In the genomic region with DNA sequence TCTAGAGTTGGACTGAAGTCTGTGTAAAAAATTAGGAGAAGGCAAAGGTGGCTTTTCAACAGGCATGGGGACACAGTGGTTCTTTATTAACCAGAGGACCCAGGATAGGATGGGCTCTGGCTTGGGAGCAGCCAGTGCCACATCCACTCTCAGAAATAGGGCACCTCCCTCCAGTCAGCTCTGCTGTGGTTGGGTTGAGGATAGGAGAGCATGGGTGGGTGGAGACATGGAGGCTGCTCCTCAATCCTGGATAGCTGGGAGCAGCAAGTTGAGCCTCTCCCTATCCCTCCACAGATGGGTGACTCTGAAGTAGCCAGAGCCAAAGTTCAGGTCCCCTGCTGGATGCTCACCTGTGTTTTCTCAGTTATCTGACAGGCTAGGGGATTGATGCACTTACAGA, we compare ENCODE assay signal across 25 mouse cellular contexts. TPM values are rescaled to one million over a fixed set of nuclear protein-coding genes. Genes with fewer than 3 reads are reported as not detected.
DNase-seq lines count a peak whose midpoint lies in the region; ATAC-seq and TF ChIP-seq lines count a peak whose summit lies in the region.
"Had no signal": no experiment of that assay in that cellular context is flagged by ENCODE, and none has a peak within 500 bp of the region (broad histone marks: within the 10 kb centered on the region; RNA-seq: fewer than 3 reads in every experiment).

No protein-coding gene starts in this region.

- no peak for TF ChIP-seq EP300 in liver, postnatal 0 days (IDR thresholded peaks at IDR 0.05; ENCODE audit: low read depth)

- ATAC-seq in kidney, embryonic 15.5 days (replicated peaks; ENCODE audit: low FRiP score) = no peak
- ATAC-seq in liver, postnatal 0 days = peak; percentile 61
- ATAC-seq in liver, embryonic 11.5 days (replicated peaks; ENCODE audit: low FRiP score) = no peak
- ATAC-seq: activated CD4-positive, CD25-positive, alpha-beta regulatory T cell, adult 4 months; forebrain, embryonic 13.5 days; forebrain, embryonic 16.5 days had no signal

- H3K9me3 ChIP-seq in kidney, embryonic 15.5 days (replicated peaks) = no peaks in the 10 kb centered on the region
- no peaks in the 10 kb centered on the region for H3K9me3 ChIP-seq in liver, postnatal 0 days (ENCODE audit: low read length)
- H3K9me3 ChIP-seq in liver, embryonic 11.5 days (ENCODE audit: control insufficient read depth, low read length) = no peaks in the 10 kb centered on the region
- H3K9me3 ChIP-seq: forebrain, embryonic 10.5 days; forebrain, embryonic 13.5 days; heart, embryonic 10.5 days; heart, embryonic 13.5 days had no signal

- H3K4me1 ChIP-seq in kidney, embryonic 15.5 days = peaks cover 6% of the 10 kb centered on the region; the same call in 1 of the 2 replicates
- peaks cover 4% of the 10 kb centered on the region for H3K4me1 ChIP-seq in liver, postnatal 0 days (ENCODE audit: insufficient read depth)
- no peaks in the 10 kb centered on the region; the same call in 1 of the 2 replicates for H3K4me1 ChIP-seq in liver, embryonic 11.5 days (replicated peaks; ENCODE audit: control insufficient read depth, insufficient read depth, low read length)

- H3K27ac ChIP-seq in kidney, embryonic 15.5 days = no peak overlapping the region
- H3K27ac ChIP-seq in liver, postnatal 0 days (ENCODE audit: low read depth) = no peak overlapping the region
- H3K27ac ChIP-seq in liver, embryonic 11.5 days (ENCODE audit: low read depth, low read length) = no peak overlapping the region
- H3K27ac ChIP-seq: forebrain, embryonic 10.5 days; forebrain, embryonic 13.5 days; heart, adult 2 months; heart, embryonic 10.5 days; heart, embryonic 13.5 days had no signal

- no peak for TF ChIP-seq CTCF in liver, postnatal 0 days (IDR thresholded peaks at IDR 0.05; ENCODE audit: low read depth)

- H3K4me2 ChIP-seq in kidney, embryonic 15.5 days = no peak overlapping the region
- no peak overlapping the region for H3K4me2 ChIP-seq in liver, postnatal 0 days (ENCODE audit: low read depth, low read length)
- no peak overlapping the region for H3K4me2 ChIP-seq in liver, embryonic 11.5 days
- H3K4me2 ChIP-seq: forebrain, embryonic 13.5 days; heart, embryonic 13.5 days had no signal

- peaks cover 26% of the 10 kb centered on the region for H3K27me3 ChIP-seq in kidney, embryonic 15.5 days
- H3K27me3 ChIP-seq in liver, postnatal 0 days (ENCODE audit: insufficient read depth, low read length) = peaks cover 6% of the 10 kb centered on the region; the same call in 1 of the 2 replicates
- H3K27me3 ChIP-seq in liver, embryonic 11.5 days (replicated peaks; ENCODE audit: control insufficient read depth, insufficient read depth, low read length) = peaks cover 22% of the 10 kb centered on the region

- H3K9ac ChIP-seq in kidney, embryonic 15.5 days = no peak overlapping the region
- H3K9ac ChIP-seq in liver, postnatal 0 days (replicated peaks) = no peak overlapping the region
- H3K9ac ChIP-seq in liver, embryonic 11.5 days (ENCODE audit: low read depth, low read length) = no peak overlapping the region
- H3K9ac ChIP-seq: forebrain, embryonic 13.5 days; heart, embryonic 13.5 days had no signal

- H3K4me3 ChIP-seq in kidney, embryonic 15.5 days (replicated peaks) = no peak overlapping the region
- H3K4me3 ChIP-seq in liver, postnatal 0 days (ENCODE audit: low read depth, low read length) = no peak overlapping the region
- H3K4me3 ChIP-seq in liver, embryonic 11.5 days (ENCODE audit: low read depth, low read length) = no peak overlapping the region
- H3K4me3 ChIP-seq: forebrain, embryonic 10.5 days; forebrain, embryonic 13.5 days; heart, adult 2 months; heart, embryonic 10.5 days; heart, embryonic 13.5 days had no signal

- H3K36me3 ChIP-seq in kidney, embryonic 15.5 days = no peaks in the 10 kb centered on the region
- no peaks in the 10 kb centered on the region for H3K36me3 ChIP-seq in liver, postnatal 0 days (replicated peaks; ENCODE audit: insufficient read depth, low read length)
- H3K36me3 ChIP-seq in liver, embryonic 11.5 days (ENCODE audit: control insufficient read depth, insufficient read depth, low read length) = no peaks in the 10 kb centered on the region
- H3K36me3 ChIP-seq: forebrain, embryonic 10.5 days; heart, embryonic 10.5 days; heart, embryonic 13.5 days had no signal

- peak; percentile 59 for DNase-seq in kidney, adult 11 months
- peak; percentile 52 for DNase-seq in kidney, adult 9 months
- DNase-seq in kidney, adult 18-20 months = no peak
- DNase-seq in liver, postnatal 0 days = no peak
- no peak for DNase-seq in liver, embryonic 11.5 days (ENCODE audit: low spot score)
- DNase-seq in kidney, postnatal 36 days = peak; percentile 19 to 36
- DNase-seq in ovary, postnatal 14 days (ENCODE audit: low spot score) = no peak
- DNase-seq: adrenal gland, adult 8-10 months; adrenal gland, postnatal 25 days; cerebellum, adult 18-20 months; cerebellum, adult 9-10 months; cerebellum, postnatal 14 days; gastrocnemius, postnatal 10 days; gastrocnemius, postnatal 36 days; heart, adult 2 months; heart, postnatal 14 days; heart, postnatal 4 days had no signal

RNA-seq across cellular contexts. Expression of a gene that starts 4.6 kb away (rescaled TPM):
- 268 and 273 TPM in 2 replicates for polyA plus RNA-seq in kidney, embryonic 15.5 days (2015; fragmentation: Nextera tagmentation; extraction: Ambion mirVana)
- 102 and 110 TPM in 2 replicates for polyA plus RNA-seq in liver, postnatal 0 days (2015; fragmentation: Nextera tagmentation; extraction: Ambion mirVana)
- polyA plus RNA-seq in liver, embryonic 11.5 days (2014; fragmentation: Nextera tagmentation; extraction: Ambion mirVana) = 236 and 241 TPM in 2 replicates

RNA-seq across cellular contexts. Expression of a gene that starts 25.4 kb away (rescaled TPM):
- polyA plus RNA-seq in kidney, embryonic 15.5 days (2015; fragmentation: Nextera tagmentation; extraction: Ambion mirVana) = 0.81 and 1.2 TPM in 2 replicates
- 0.70 TPM in 1 of 2 replicates, not detected in the other for polyA plus RNA-seq in liver, postnatal 0 days (2015; fragmentation: Nextera tagmentation; extraction: Ambion mirVana)
- 0.45 TPM in 1 of 2 replicates, not detected in the other for polyA plus RNA-seq in liver, embryonic 11.5 days (2014; fragmentation: Nextera tagmentation; extraction: Ambion mirVana)
- polyA plus RNA-seq: activated CD4-positive, CD25-positive, alpha-beta regulatory T cell, adult 4 months; embryonic facial prominence, embryonic 11.5 days; forebrain, embryonic 10.5 days; heart, embryonic 13.5 days had no signal

RNA-seq across cellular contexts. Expression of a gene that starts 48.3 kb away (rescaled TPM):
- 0.49 and 0.77 TPM in 2 replicates for polyA plus RNA-seq in kidney, embryonic 15.5 days (2015; fragmentation: Nextera tagmentation; extraction: Ambion mirVana)
- 0.62 and 0.83 TPM in 2 replicates for polyA plus RNA-seq in liver, postnatal 0 days (2015; fragmentation: Nextera tagmentation; extraction: Ambion mirVana)
- 1.2 TPM in 2 replicates for polyA plus RNA-seq in liver, embryonic 11.5 days (2014; fragmentation: Nextera tagmentation; extraction: Ambion mirVana)

Comparison
In these comparisons a context has a peak if more than half of its experiments do, and no peak if none do; other contexts are left out.
1. DNase-seq: peak in kidney, adult 11 months (single experiment), kidney, adult 9 months (single experiment) and kidney, postnatal 36 days (2 of 2); none in kidney, adult 18-20 months (single experiment), liver, postnatal 0 days (single experiment), liver, embryonic 11.5 days (single experiment) and ovary, postnatal 14 days (single experiment).